Mouse (Mus musculus) stomach, embryonic 15.5 days (tissue): ENCODE data around the gene Lgmn. TPM values are rescaled to one million over a fixed set of nuclear protein-coding genes. Genes with fewer than 3 reads are reported as not detected.

Source experiments
- ATAC-seq: fragments of 200-750 bp; cut with Nextera tagmentation; 2 replicates; pipeline ENCODE4 v1.8.0; 2017; ENCODE audit warnings: low read depth, moderate number of reproducible peaks, moderate TSS enrichment; ENCODE audit not compliant: insufficient read depth, low FRiP score
- H3K27ac ChIP-seq: fragments of 300-500 bp; sonication (generic); 2 replicates; pipeline ENCODE4 v1.5.1; 2015; ENCODE audit warnings: mild to moderate bottlenecking, inconsistent platforms
- H3K27me3 ChIP-seq: fragments of 300-500 bp; sonication (generic); replicated peaks from 2 replicates; pipeline ENCODE4 v1.6.1; 2015; ENCODE audit warnings: inconsistent platforms
- H3K36me3 ChIP-seq: fragments of 300-500 bp; sonication (generic); 2 replicates; pipeline ENCODE4 v1.6.1; 2015; ENCODE audit warnings: inconsistent platforms
- H3K4me1 ChIP-seq: fragments of 300-500 bp; sonication (generic); 2 replicates; pipeline ENCODE4 v1.6.1; 2015; ENCODE audit warnings: inconsistent platforms
- H3K4me2 ChIP-seq: fragments of 300-500 bp; sonication (generic); 2 replicates; pipeline ENCODE4 v1.6.1; 2015; ENCODE audit warnings: mild to moderate bottlenecking, inconsistent platforms
- H3K4me3 ChIP-seq: fragments of 300-500 bp; sonication (generic); replicated peaks from 2 replicates; pipeline ENCODE4 v1.5.1; 2015; ENCODE audit warnings: inconsistent platforms
- H3K9ac ChIP-seq: fragments of 300-500 bp; sonication (generic); 2 replicates; pipeline ENCODE4 v1.6.1; 2015; ENCODE audit warnings: inconsistent platforms
- H3K9me3 ChIP-seq: fragments of 300-500 bp; sonication (generic); 2 replicates; pipeline ENCODE4 v1.6.1; 2016; ENCODE audit warnings: inconsistent platforms
- whole genome bisulfite sequencing: fragments of 180-500 bp; shearing (Covaris S2); methylation state at CpG from one replicate; pipeline ENCODE4 v1.1.7; 2015; 5-methylcytosine and 5-hydroxymethylcytosine counted together
- polyA plus RNA-seq: library from polyadenylated mRNA; unstranded; fragments of >200 nt; fragmentation: Nextera tagmentation; extraction: Ambion mirVana; gene quantifications from 2 replicates; pipeline ENCODE4 v1.2.1, GENCODE M21; 2015

Lgmn gene
- polyA plus RNA-seq, 1 experiment from 2014 or later, result 78.1 TPM

DNA sequence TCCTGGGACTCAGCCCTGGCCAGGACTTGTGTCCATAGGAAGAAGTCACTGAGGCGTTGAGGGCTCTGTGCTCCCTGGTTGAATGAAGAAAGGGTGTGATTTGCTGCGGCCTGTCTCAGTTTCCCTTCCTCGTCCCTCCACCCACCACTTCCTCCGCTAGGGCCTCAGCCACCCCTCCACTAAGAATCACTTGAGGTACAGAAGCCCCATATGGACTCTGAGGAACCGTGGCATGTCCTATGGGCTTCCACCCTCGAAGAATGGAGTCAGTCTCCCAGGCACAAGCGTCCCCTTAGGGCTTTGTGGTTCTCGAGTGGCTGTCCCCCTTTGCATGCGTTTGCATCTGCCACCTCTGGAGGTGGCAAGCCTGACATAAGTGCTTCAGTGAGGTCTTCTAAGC is 56.3 kb downstream of the Lgmn start:
- Histone ChIP-seq H3K36me3 (peaks cover 8% of the 10 kb centered on the region; the same call in 1 of the 2 replicates), H3K4me1 (no peaks in the 10 kb centered on the region), H3K27me3 (no peaks in the 10 kb centered on the region), H3K4me3 (no peak overlapping the region), H3K27ac (no peak overlapping the region), H3K9me3 (no peaks in the 10 kb centered on the region), H3K9ac (no peak overlapping the region), H3K4me2 (no peak overlapping the region)
- no peak for ATAC-seq
- 82% methylated on average over 9 of the region's 9 CpGs for WGBS

DNA sequence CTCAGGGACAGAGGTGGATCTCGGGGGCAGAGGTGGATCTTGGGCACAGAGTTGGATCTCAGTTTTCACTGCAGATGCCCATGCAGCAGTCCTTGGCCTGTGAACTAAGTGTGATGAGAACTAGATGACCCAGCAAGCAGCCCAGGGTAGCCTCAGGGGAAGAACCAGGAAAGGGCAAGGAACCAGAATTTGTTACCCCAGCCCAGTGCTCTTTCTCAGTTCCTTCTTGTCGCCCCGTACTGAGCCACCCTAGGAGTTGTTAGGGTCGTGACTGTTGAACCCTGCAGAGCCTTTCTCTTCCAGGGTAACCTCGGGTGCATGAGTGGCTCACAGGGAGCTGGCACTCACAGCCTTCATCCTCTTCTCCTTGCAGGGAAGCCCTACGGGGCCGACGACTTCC is 57.4 kb downstream of the Lgmn start:
- ATAC-seq, result no peak
- Histone ChIP-seq H3K9ac (no peak overlapping the region), H3K27ac (no peak overlapping the region), H3K4me3 (no peak overlapping the region), H3K27me3 (no peaks in the 10 kb centered on the region), H3K9me3 (no peaks in the 10 kb centered on the region), H3K36me3 (peaks cover 7% of the 10 kb centered on the region; the same call in 1 of the 2 replicates), H3K4me2 (no peak overlapping the region), H3K4me1 (no peaks in the 10 kb centered on the region)
- WGBS, result 80% methylated on average over 8 of the region's 8 CpGs

DNA sequence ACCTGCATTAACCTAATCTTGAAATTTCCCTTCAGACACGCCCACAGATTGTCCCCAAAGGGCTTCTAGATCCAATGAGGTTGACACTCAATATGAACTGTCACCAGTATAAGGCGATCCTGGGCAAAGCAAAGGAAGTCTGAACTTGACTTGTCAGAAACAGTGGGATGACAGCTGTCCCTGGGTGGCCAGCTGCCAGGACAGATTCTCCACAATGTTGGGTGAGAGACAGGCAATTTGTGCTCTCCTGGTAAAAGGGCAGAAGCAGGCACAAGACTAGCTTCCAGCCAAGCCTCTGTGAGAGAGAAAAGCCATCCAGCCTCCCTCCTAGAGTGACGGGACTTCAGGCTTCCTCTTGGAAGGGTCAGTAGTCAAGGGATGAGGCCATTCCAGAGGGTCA is 67.3 kb downstream of the Lgmn start:
- H3K4me3 ChIP-seq, result no peak overlapping the region
- H3K27ac ChIP-seq, result no peak overlapping the region
- H3K9me3 ChIP-seq, result no peaks in the 10 kb centered on the region
- 0 out of 2 replicates have a peak, but pooled peaks cover 6% of the 10 kb centered on the region for H3K4me1 ChIP-seq
- no peaks in the 10 kb centered on the region for H3K27me3 ChIP-seq
- ATAC-seq, result no peak
- no peaks in the 10 kb centered on the region for H3K36me3 ChIP-seq
- 77% methylated on average over 3 of the region's 3 CpGs for WGBS
- no peak overlapping the region for H3K9ac ChIP-seq
- no peak overlapping the region for H3K4me2 ChIP-seq

GRCm38 (mm10) chr12:102370931-102371500 is 68.6 kb downstream of the Lgmn start:
- no peak overlapping the region for H3K9ac ChIP-seq
- H3K4me3 ChIP-seq, result no peak overlapping the region
- H3K4me2 ChIP-seq, result no peak overlapping the region
- no peak for ATAC-seq
- no peaks in the 10 kb centered on the region for H3K27me3 ChIP-seq
- 0 out of 2 replicates have a peak, but pooled peaks cover 6% of the 10 kb centered on the region for H3K4me1 ChIP-seq
- H3K27ac ChIP-seq, result no peak overlapping the region
- H3K9me3 ChIP-seq, result no peaks in the 10 kb centered on the region
- 80% methylated on average over 4 of the region's 4 CpGs for WGBS
- no peaks in the 10 kb centered on the region for H3K36me3 ChIP-seq

GRCm38 (mm10) chr12:102369488-102370235 is 70.0 kb downstream of the Lgmn start:
- ATAC-seq, result no peak
- no peak overlapping the region for H3K27ac ChIP-seq
- 64% methylated on average over 22 of the region's 22 CpGs for WGBS
- no peaks in the 10 kb centered on the region for H3K36me3 ChIP-seq
- H3K27me3 ChIP-seq, result no peaks in the 10 kb centered on the region
- no peak overlapping the region for H3K9ac ChIP-seq
- no peak overlapping the region for H3K4me3 ChIP-seq
- H3K4me2 ChIP-seq, result no peak overlapping the region
- H3K4me1 ChIP-seq, result 0 out of 2 replicates have a peak, but pooled peaks cover 6% of the 10 kb centered on the region
- H3K9me3 ChIP-seq, result no peaks in the 10 kb centered on the region

DNA sequence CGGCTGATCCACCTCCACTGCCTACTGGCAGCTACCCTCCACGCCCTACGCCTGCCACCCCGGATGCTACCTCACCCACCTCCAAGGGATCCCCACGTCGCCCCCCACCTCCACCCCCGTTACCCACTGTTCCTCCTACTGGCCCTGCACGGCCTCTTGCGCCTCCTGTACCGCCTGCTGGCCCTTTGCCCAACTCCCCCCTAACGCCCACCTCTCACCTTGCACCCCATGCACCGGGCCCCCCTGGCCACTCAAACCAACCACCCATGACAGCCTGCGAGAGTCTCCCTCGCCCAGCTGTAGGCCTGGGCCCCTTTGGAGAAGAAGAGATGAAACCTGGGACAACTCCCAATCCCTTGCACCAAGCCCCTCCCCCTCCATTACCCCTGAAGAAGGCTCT is 71.1 kb downstream of the Lgmn start:
- WGBS, result 87% methylated on average over 14 of the region's 14 CpGs
- H3K27me3 ChIP-seq, result no peaks in the 10 kb centered on the region
- H3K9me3 ChIP-seq, result no peaks in the 10 kb centered on the region
- 0 out of 2 replicates have a peak, but pooled peaks cover 6% of the 10 kb centered on the region for H3K4me1 ChIP-seq
- H3K27ac ChIP-seq, result no peak overlapping the region
- H3K4me3 ChIP-seq, result no peak overlapping the region
- H3K9ac ChIP-seq, result no peak overlapping the region
- no peak for ATAC-seq
- no peaks in the 10 kb centered on the region for H3K36me3 ChIP-seq
- H3K4me2 ChIP-seq, result no peak overlapping the region

DNA sequence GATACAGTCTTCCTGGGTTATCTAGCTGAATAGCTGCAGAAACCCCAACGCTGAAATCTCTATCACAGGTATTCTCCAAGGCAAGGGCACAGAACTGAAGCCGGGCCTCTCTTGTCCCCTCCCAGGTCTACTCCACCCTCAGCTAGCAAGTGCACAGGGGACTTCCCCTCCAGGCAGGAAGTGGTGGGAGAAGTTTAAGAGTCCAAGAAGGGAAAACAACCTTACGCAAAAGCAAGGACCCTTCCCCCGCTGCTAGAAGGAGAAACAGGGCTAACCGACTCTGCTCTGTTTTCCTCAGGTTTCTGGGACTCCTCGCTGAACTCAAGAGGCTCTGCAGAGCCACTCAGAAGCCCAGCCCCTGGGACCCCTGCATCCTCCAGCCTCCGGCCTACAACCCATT is 71.5 kb downstream of the Lgmn start:
- Histone ChIP-seq H3K27ac (no peak overlapping the region), H3K36me3 (no peaks in the 10 kb centered on the region), H3K9me3 (no peaks in the 10 kb centered on the region), H3K27me3 (no peaks in the 10 kb centered on the region), H3K9ac (no peak overlapping the region), H3K4me1 (0 out of 2 replicates have a peak, but pooled peaks cover 6% of the 10 kb centered on the region), H3K4me3 (no peak overlapping the region), H3K4me2 (no peak overlapping the region)
- 80% methylated on average over 7 of the region's 7 CpGs for WGBS
- ATAC-seq, result no peak

GRCm38 (mm10) chr12:102367075-102367474 is 72.5 kb downstream of the Lgmn start:
- Histone ChIP-seq H3K9ac (no peak overlapping the region), H3K4me3 (no peak overlapping the region), H3K36me3 (no peaks in the 10 kb centered on the region), H3K9me3 (no peaks in the 10 kb centered on the region), H3K4me2 (no peak overlapping the region), H3K27ac (no peak overlapping the region), H3K4me1 (0 out of 2 replicates have a peak, but pooled peaks cover 6% of the 10 kb centered on the region), H3K27me3 (no peaks in the 10 kb centered on the region)
- 85% methylated on average over 3 of the region's 3 CpGs for WGBS
- ATAC-seq, result no peak

DNA sequence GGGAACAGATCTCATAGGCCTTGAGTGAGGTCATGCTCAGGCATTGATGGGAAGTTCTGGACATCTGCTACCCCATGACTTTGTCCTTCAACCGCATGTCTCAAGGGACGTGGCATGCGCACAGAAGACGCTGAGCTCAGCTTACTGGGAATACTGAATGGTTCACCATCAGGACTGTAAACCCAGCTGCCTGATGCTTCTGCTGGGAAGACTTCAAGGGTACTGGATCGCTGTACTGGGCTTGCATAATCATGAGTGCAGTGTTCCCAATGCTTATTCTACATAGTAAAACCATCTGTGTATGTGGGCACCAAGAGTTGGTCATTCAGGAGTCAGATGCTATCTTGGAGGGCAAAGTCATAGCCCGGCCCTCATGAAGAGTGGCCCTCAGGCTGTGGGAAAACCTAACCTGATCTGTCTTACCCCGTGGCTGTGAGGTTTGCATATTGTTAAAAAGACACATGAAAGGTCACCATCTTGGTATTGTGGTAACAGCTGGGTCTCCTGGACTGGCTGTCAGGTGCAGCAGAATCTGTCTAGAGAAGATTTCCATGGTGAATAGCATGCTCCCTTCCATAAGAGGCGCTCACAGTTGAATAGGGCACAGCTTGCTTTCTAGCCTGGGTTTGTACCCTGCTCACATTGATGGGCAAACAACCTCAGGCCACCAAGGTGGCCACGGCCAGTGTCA is 73.3 kb downstream of the Lgmn start:
- WGBS, result 86% methylated on average over 9 of the region's 9 CpGs
- H3K36me3 ChIP-seq, result no peaks in the 10 kb centered on the region
- H3K4me2 ChIP-seq, result no peak overlapping the region
- H3K9ac ChIP-seq, result no peak overlapping the region
- H3K27me3 ChIP-seq, result no peaks in the 10 kb centered on the region
- H3K4me3 ChIP-seq, result no peak overlapping the region
- no peak for ATAC-seq
- 0 out of 2 replicates have a peak, but pooled peaks cover 6% of the 10 kb centered on the region for H3K4me1 ChIP-seq
- H3K9me3 ChIP-seq, result no peaks in the 10 kb centered on the region
- no peak overlapping the region for H3K27ac ChIP-seq

DNA sequence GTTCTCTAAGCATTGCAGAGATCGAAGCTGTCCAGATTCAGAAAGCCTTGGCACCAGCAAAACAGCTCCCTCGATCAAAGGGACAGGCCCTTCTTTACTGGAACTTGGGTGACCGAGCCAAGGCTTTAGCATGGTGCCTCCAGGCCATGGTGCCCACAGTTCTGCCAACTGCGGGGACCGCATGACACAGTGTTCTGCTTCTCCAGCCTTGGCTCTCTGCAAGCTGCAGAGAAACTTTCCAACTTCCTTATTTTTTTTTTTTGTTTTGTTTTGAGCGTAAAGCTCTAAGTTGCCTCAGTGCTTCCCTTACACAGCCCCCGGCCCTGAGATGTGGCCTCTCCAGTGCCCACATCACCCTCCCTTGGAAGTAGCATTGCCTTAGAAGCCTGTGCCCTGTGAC is 74.6 kb downstream of the Lgmn start:
- no peak overlapping the region for H3K27ac ChIP-seq
- H3K4me1 ChIP-seq, result 0 out of 2 replicates have a peak, but pooled peaks cover 6% of the 10 kb centered on the region
- H3K9me3 ChIP-seq, result no peaks in the 10 kb centered on the region
- H3K27me3 ChIP-seq, result no peaks in the 10 kb centered on the region
- no peak overlapping the region for H3K9ac ChIP-seq
- no peak overlapping the region for H3K4me2 ChIP-seq
- no peaks in the 10 kb centered on the region for H3K36me3 ChIP-seq
- no peak overlapping the region for H3K4me3 ChIP-seq
- WGBS, result 95% methylated on average over 7 of the region's 7 CpGs
- no peak for ATAC-seq

GRCm38 (mm10) chr12:102361189-102362161 is 78.1 kb downstream of the Lgmn start:
- no peak overlapping the region for H3K4me2 ChIP-seq
- no peaks in the 10 kb centered on the region for H3K27me3 ChIP-seq
- no peak overlapping the region for H3K4me3 ChIP-seq
- no peak overlapping the region for H3K9ac ChIP-seq
- no peaks in the 10 kb centered on the region for H3K4me1 ChIP-seq
- no peak overlapping the region for H3K27ac ChIP-seq
- peaks cover 3% of the 10 kb centered on the region; the same call in 1 of the 2 replicates for H3K36me3 ChIP-seq
- no peak for ATAC-seq
- WGBS, result 91% methylated on average over 10 of the region's 10 CpGs
- H3K9me3 ChIP-seq, result no peaks in the 10 kb centered on the region
